Mouse (Mus musculus) testis, adult 2 months (tissue): Measurements from ENCODE around the gene Ap3m1. TPM values are rescaled to one million over a fixed set of nuclear protein-coding genes. Genes with fewer than 3 reads are reported as not detected.
A peak's percentile ranks its signal among the peaks of the same experiment; 100 is the strongest.

ENCODE experiments used
- H3K27ac ChIP-seq: fragments of 200-500 bp; 2 replicates; pipeline ENCODE4 v1.5.1; 2012; ENCODE audit warnings: low read depth, low read length; ENCODE audit not compliant: control insufficient read depth, insufficient read depth
- H3K27me3 ChIP-seq: fragments of 200-500 bp; 2 replicates; pipeline ENCODE4 v1.6.1; 2012; ENCODE audit warnings: mild to moderate bottlenecking, low read length, moderate library complexity; ENCODE audit not compliant: control insufficient read depth, insufficient read depth
- H3K36me3 ChIP-seq: fragments of 200-500 bp; 2 replicates; pipeline ENCODE4 v1.6.1; 2012; ENCODE audit warnings: mild to moderate bottlenecking, low read length; ENCODE audit not compliant: control insufficient read depth, insufficient read depth
- H3K4me1 ChIP-seq: fragments of 200-500 bp; 2 replicates; pipeline ENCODE4 v1.6.1; 2012; ENCODE audit warnings: low read length; ENCODE audit not compliant: control insufficient read depth, insufficient read depth
- H3K4me3 ChIP-seq: fragments of 200-500 bp; 2 replicates; pipeline ENCODE4 v1.5.1; 2012; ENCODE audit warnings: low read depth, mild to moderate bottlenecking, low read length, moderate library complexity, mixed read lengths; ENCODE audit not compliant: control insufficient read depth
- CTCF ChIP-seq: fragments of 200-500 bp; IDR thresholded peaks from 2 replicates; pipeline ENCODE4 v1.5.1; 2012; ENCODE audit warnings: low read depth, mild to moderate bottlenecking, inconsistent platforms, low read length, moderate library complexity; ENCODE audit not compliant: control insufficient read depth, insufficient read depth, insufficient replicate concordance
- POLR2A ChIP-seq: fragments of 200-500 bp; IDR thresholded peaks from 2 replicates; pipeline ENCODE4 v1.6.1; 2012; ENCODE audit warnings: low read depth, mild to moderate bottlenecking, inconsistent platforms, low read length, moderate library complexity; ENCODE audit not compliant: control insufficient read depth
- polyA plus RNA-seq: library from polyadenylated mRNA; depleted of rRNA; stranded (reverse); fragments of >200 nt; gene quantifications from 2 replicates; pipeline ENCODE4 v1.2.3, GENCODE M21; 2012

The Ap3m1 gene
- polyA plus RNA-seq, 1 experiment, result 31.6 TPM

DNA sequence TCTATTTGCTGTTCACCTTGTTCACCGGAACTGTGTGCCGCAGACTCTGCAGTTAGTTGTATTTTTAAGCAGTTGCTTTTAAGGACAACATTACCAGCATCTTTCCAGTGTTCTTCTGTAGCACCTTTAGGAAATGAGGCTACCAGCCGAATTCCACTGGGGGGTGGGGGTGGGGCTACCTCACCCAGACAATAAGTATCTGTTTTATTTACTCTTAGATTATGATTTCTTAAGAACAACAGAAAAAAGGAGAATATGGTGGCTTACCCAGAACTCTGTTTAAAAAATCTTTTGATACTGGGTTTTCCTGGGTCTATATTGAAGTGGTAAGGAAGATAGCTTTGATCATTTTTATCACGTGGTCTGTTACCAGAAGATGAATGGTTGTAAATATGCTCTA lies 18.0 kb downstream of the Ap3m1 start:
- Histone ChIP-seq H3K27me3 (no peaks in the 10 kb centered on the region), H3K27ac (no peak overlapping the region), H3K4me1 (no peaks in the 10 kb centered on the region), H3K36me3 (peaks cover 1% of the 10 kb centered on the region; the same call in 1 of the 2 replicates), H3K4me3 (no peak overlapping the region)
- TF ChIP-seq CTCF, result no peak
- no peak for TF ChIP-seq POLR2A

GRCm38 (mm10) chr14:21031783-21032511 lies 20.4 kb downstream of the Ap3m1 start:
- Histone ChIP-seq H3K4me1 (no peaks in the 10 kb centered on the region; the same call in 1 of the 2 replicates), H3K27me3 (no peaks in the 10 kb centered on the region), H3K36me3 (peaks cover 2% of the 10 kb centered on the region; the same call in 1 of the 2 replicates), H3K27ac (no peak overlapping the region), H3K4me3 (no peak overlapping the region)
- no peak for TF ChIP-seq CTCF
- TF ChIP-seq POLR2A, result no peak

- no peak for TF ChIP-seq CTCF
- no peak for TF ChIP-seq POLR2A
- Histone ChIP-seq H3K4me3 (no peak overlapping the region), H3K36me3 (peaks cover 2% of the 10 kb centered on the region; the same call in 1 of the 2 replicates), H3K27me3 (no peaks in the 10 kb centered on the region), H3K4me1 (no peaks in the 10 kb centered on the region; the same call in 1 of the 2 replicates), H3K27ac (no peak overlapping the region)
Observed at GRCm38 (mm10) chr14:21029025-21029659, 23.2 kb downstream of the Ap3m1 start.

- Histone ChIP-seq H3K4me3 (no peak overlapping the region), H3K36me3 (peaks cover 2% of the 10 kb centered on the region; the same call in 1 of the 2 replicates), H3K27ac (no peak overlapping the region), H3K4me1 (no peaks in the 10 kb centered on the region; the same call in 1 of the 2 replicates), H3K27me3 (no peaks in the 10 kb centered on the region)
- TF ChIP-seq POLR2A (no peak), CTCF (no peak)
Observed at GRCm38 (mm10) chr14:21027542-21027941, 24.8 kb downstream of the Ap3m1 start.

- no peak; the same call in 1 of the 2 replicates for TF ChIP-seq POLR2A
- TF ChIP-seq CTCF, result no peak
- Histone ChIP-seq H3K4me1 (peaks cover 3% of the 10 kb centered on the region; the same call in 1 of the 2 replicates), H3K4me3 (peak overlapping the region; percentile 66), H3K36me3 (no peaks in the 10 kb centered on the region), H3K27ac (no peak overlapping the region), H3K27me3 (no peaks in the 10 kb centered on the region)
Observed at GRCm38 (mm10) chr14:21020435-21020834, 31.9 kb downstream of the Ap3m1 start.

DNA sequence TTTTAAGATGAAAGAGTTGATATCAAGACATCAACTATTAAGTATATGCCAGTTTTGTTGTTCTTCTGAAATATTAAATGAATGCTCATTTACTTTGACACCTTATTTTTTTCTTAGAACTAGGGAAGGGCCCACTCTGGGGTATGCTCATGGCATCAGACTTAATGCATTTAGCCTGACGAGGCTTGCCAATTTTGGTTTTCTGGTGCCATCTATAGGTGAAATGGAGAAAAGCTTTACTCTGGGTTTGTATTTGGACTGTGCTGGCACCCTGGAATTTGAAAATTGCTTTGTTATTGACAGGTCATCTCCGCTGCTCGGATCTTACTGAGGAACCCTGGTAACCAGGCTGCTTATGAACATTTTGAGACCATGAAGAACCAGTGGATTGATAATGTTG lies 33.3 kb downstream of the Ap3m1 start:
- H3K27me3 ChIP-seq, result no peaks in the 10 kb centered on the region
- peak overlapping the region; percentile 2; the same call in 1 of the 2 replicates for H3K4me3 ChIP-seq
- H3K36me3 ChIP-seq, result no peaks in the 10 kb centered on the region
- no peak for TF ChIP-seq CTCF
- no peak for TF ChIP-seq POLR2A
- H3K4me1 ChIP-seq, result peaks cover 3% of the 10 kb centered on the region; the same call in 1 of the 2 replicates
- no peak overlapping the region for H3K27ac ChIP-seq

- no peaks in the 10 kb centered on the region for H3K27me3 ChIP-seq
- no peaks in the 10 kb centered on the region for H3K36me3 ChIP-seq
- no peak for TF ChIP-seq CTCF
- no peak for TF ChIP-seq POLR2A
- H3K4me1 ChIP-seq, result peaks cover 3% of the 10 kb centered on the region; the same call in 1 of the 2 replicates
- H3K4me3 ChIP-seq, result no peak overlapping the region
- H3K27ac ChIP-seq, result no peak overlapping the region
Observed at GRCm38 (mm10) chr14:21017871-21018270, 34.4 kb downstream of the Ap3m1 start.
